Comparison of ENCODE assay signal across 12 mouse cellular contexts in genomic region chr6:72748421-72748820, GRCm38 (mm10). TPM values are rescaled to one million over a fixed set of nuclear protein-coding genes. Genes with fewer than 3 reads are reported as not detected.
A peak's percentile ranks its signal among the peaks of the same experiment; 100 is the strongest.
DNase-seq lines count a peak whose midpoint lies in the region; ATAC-seq and TF ChIP-seq lines count a peak whose summit lies in the region.
"Had no signal": no experiment of that assay in that cellular context is flagged by ENCODE, and none has a peak within 500 bp of the region (broad histone marks: within the 10 kb centered on the region; RNA-seq: fewer than 3 reads in every experiment).

No protein-coding gene starts in this region.

- no peak for TF ChIP-seq CTCF in ES-Bruce4 (IDR thresholded peaks at IDR 0.05; ENCODE audit: low read depth, low read length)

- DNase-seq in hindbrain, embryonic 14.5 days (ENCODE audit: low spot score): no peak
- peak; percentile 68 for DNase-seq in 3T3-L1 (ENCODE audit: low read depth, low spot score)
- no peak for DNase-seq in thymus, postnatal 0 days (ENCODE audit: low spot score)
- DNase-seq in left cerebral cortex, postnatal 36 days (ENCODE audit: low spot score in 2 of 2): no peak
- DNase-seq: kidney, adult 9 months; left cerebral cortex, postnatal 4 days; midbrain, embryonic 14.5 days had no signal

- WGBS in hindbrain, embryonic 12.5 days: 8% methylated on average over 2 of the region's 2 CpGs
- WGBS in hindbrain, embryonic 14.5 days: 1% methylated on average over 2 of the region's 2 CpGs
- WGBS in hindbrain, embryonic 13.5 days: 3% methylated on average over 2 of the region's 2 CpGs

- intact Hi-C loops in left cerebral cortex, postnatal 36 days (cut with DNase I): no loop called here

- H3K4me1 ChIP-seq in hindbrain, embryonic 12.5 days: peaks cover 25% of the 10 kb centered on the region
- peaks cover 7% of the 10 kb centered on the region; the same call in 1 of the 2 replicates for H3K4me1 ChIP-seq in hindbrain, embryonic 14.5 days (replicated peaks; ENCODE audit: control insufficient read depth, insufficient read depth, low read length)
- H3K4me1 ChIP-seq in ES-Bruce4 (ENCODE audit: control insufficient read depth, insufficient read depth, low read length): peaks cover 10% of the 10 kb centered on the region
- peaks cover 21% of the 10 kb centered on the region for H3K4me1 ChIP-seq in hindbrain, embryonic 13.5 days (replicated peaks)

- H3K9ac ChIP-seq in hindbrain, embryonic 12.5 days: no peak overlapping the region
- no peak overlapping the region for H3K9ac ChIP-seq in hindbrain, embryonic 14.5 days
- no peak overlapping the region for H3K9ac ChIP-seq in ES-Bruce4 (ENCODE audit: low read depth, poor library complexity, severe bottlenecking)
- no peak overlapping the region for H3K9ac ChIP-seq in hindbrain, embryonic 13.5 days

- H3K36me3 ChIP-seq in hindbrain, embryonic 12.5 days: no peaks in the 10 kb centered on the region
- H3K36me3 ChIP-seq in hindbrain, embryonic 14.5 days (replicated peaks; ENCODE audit: control insufficient read depth, insufficient read depth): no peaks in the 10 kb centered on the region
- H3K36me3 ChIP-seq in ES-Bruce4 (ENCODE audit: control insufficient read depth, insufficient read depth, low read length, poor library complexity, severe bottlenecking): no peaks in the 10 kb centered on the region
- H3K36me3 ChIP-seq in hindbrain, embryonic 13.5 days: no peaks in the 10 kb centered on the region

- no peak overlapping the region for H3K4me3 ChIP-seq in hindbrain, embryonic 12.5 days
- H3K4me3 ChIP-seq in hindbrain, embryonic 14.5 days (replicated peaks; ENCODE audit: low read length): no peak overlapping the region
- no peak overlapping the region for H3K4me3 ChIP-seq in ES-Bruce4 (ENCODE audit: low read depth, low read length)
- no peak overlapping the region for H3K4me3 ChIP-seq in hindbrain, embryonic 13.5 days

- peak overlapping the region; percentile 40; the same call in 1 of the 2 replicates for H3K27ac ChIP-seq in hindbrain, embryonic 12.5 days
- H3K27ac ChIP-seq in hindbrain, embryonic 14.5 days: no peak overlapping the region; the same call in 1 of the 2 replicates
- H3K27ac ChIP-seq in ES-Bruce4 (ENCODE audit: insufficient read depth, low read length): peak overlapping the region; percentile 40
- no peak overlapping the region for H3K27ac ChIP-seq in hindbrain, embryonic 13.5 days

- H3K4me2 ChIP-seq in hindbrain, embryonic 12.5 days (replicated peaks): no peak overlapping the region; the same call in 1 of the 2 replicates
- H3K4me2 ChIP-seq in hindbrain, embryonic 14.5 days (replicated peaks): no peak overlapping the region
- 0 out of 2 replicates have a peak overlapping the region, but pooled peaks have one; percentile 4 for H3K4me2 ChIP-seq in hindbrain, embryonic 13.5 days

- TF ChIP-seq EP300 in ES-Bruce4 (IDR thresholded peaks at IDR 0.05; ENCODE audit: insufficient read depth, low read depth, low read length): no peak

- H3K9me3 ChIP-seq in hindbrain, embryonic 12.5 days (replicated peaks): no peaks in the 10 kb centered on the region
- H3K9me3 ChIP-seq in hindbrain, embryonic 14.5 days (ENCODE audit: control insufficient read depth, low read length): no peaks in the 10 kb centered on the region
- H3K9me3 ChIP-seq in ES-Bruce4 (replicated peaks; ENCODE audit: control insufficient read depth, insufficient read depth, low read length, poor library complexity, severe bottlenecking): no peaks in the 10 kb centered on the region
- no peaks in the 10 kb centered on the region for H3K9me3 ChIP-seq in hindbrain, embryonic 13.5 days

- ATAC-seq in hindbrain, embryonic 12.5 days (ENCODE audit: low FRiP score): 0 out of 2 replicates have a peak, but pooled peaks have one; percentile 32
- no peak for ATAC-seq in hindbrain, embryonic 14.5 days (ENCODE audit: low FRiP score)
- no peak for ATAC-seq in hindbrain, embryonic 13.5 days (ENCODE audit: low FRiP score)

- no peak for TF ChIP-seq POLR2A in ES-Bruce4 (IDR thresholded peaks at IDR 0.05; ENCODE audit: insufficient read depth, low read length)

- H3K27me3 ChIP-seq in hindbrain, embryonic 12.5 days: no peaks in the 10 kb centered on the region
- H3K27me3 ChIP-seq in hindbrain, embryonic 14.5 days (ENCODE audit: control insufficient read depth, insufficient read depth, low read length): no peaks in the 10 kb centered on the region
- no peaks in the 10 kb centered on the region for H3K27me3 ChIP-seq in ES-Bruce4 (ENCODE audit: control insufficient read depth, insufficient read depth, low read length, poor library complexity, severe bottlenecking)
- H3K27me3 ChIP-seq in hindbrain, embryonic 13.5 days: no peaks in the 10 kb centered on the region

RNA-seq across cellular contexts. Expression of gene Tcf7l1, which starts 40.6 kb away (rescaled TPM):
- polyA plus RNA-seq in hindbrain, embryonic 12.5 days (2016; fragmentation: Nextera tagmentation; extraction: Ambion mirVana): 24.2 and 24.7 TPM in 2 replicates
- polyA plus RNA-seq in hindbrain, embryonic 14.5 days (2014; fragmentation: Nextera tagmentation; extraction: Ambion mirVana): 7.2 and 7.3 TPM in 2 replicates
- 84.8 and 93.4 TPM in 2 replicates for polyA plus RNA-seq in ES-Bruce4 (2011; ENCODE audit: insufficient read depth, insufficient read length, low read depth, missing spikeins)
- 7.4 and 8.0 TPM in 2 replicates for polyA plus RNA-seq in hindbrain, embryonic 13.5 days (2015; fragmentation: Nextera tagmentation; extraction: Ambion mirVana)
- polyA plus RNA-seq in thymus, postnatal 0 days (2015; fragmentation: Nextera tagmentation; extraction: Ambion mirVana): 4.3 and 4.4 TPM in 2 replicates
- 1 to 10 TPM; 3.5 to 3.7 TPM for total RNA-seq in left cerebral cortex, postnatal 36 days (2021)
- total RNA-seq: common myeloid progenitor, adult 5-6 weeks; MEL had no signal

Comparison
In these comparisons a context has a peak if more than half of its experiments do, and no peak if none do; other contexts are left out.
1. H3K27ac ChIP-seq: peak in hindbrain, embryonic 12.5 days (single experiment) and ES-Bruce4 (single experiment); none in hindbrain, embryonic 14.5 days (single experiment) and hindbrain, embryonic 13.5 days (single experiment).